Mouse (Mus musculus): ENCODE results near the gene Aldh3b3. TPM values are rescaled to one million over a fixed set of nuclear protein-coding genes. Genes with fewer than 3 reads are reported as not detected.

The Aldh3b3 gene
- not detected in 2 replicates for polyA plus RNA-seq (2014; fragmentation: Nextera tagmentation; extraction: Ambion mirVana)

DNA sequence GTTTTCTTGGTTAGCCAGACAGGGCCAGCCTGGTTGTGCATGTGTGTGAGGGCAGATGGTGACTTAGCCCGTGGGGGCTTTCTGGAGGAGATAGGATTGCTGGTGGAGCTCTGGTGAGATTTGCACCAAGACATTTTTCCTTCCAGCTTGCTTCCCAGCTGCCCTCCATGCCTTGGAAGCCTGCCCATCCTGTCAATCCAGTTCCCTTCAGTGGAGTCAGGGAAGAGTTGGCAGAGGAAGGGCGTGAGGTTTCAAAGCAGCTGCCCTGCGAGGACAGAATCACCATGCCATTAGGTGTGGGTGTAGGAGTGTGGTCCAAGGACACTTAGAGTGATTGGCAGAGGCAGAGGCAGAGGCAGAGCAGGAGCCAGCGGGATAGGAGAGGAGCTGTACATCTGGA lies at the start of gene Aldh3b3:
Aldh3b3 (plus strand) TSS at position 176 of the 400 bp plus-strand sequence.
- H3K9ac ChIP-seq (ENCODE audit: low read depth, low read length) = no peak within 1 kb of the TSS
- ATAC-seq (replicated peaks; ENCODE audit: insufficient number of reproducible peaks, low FRiP score, low TSS enrichment) = no peak
- no peak within 1 kb of the TSS for H3K4me3 ChIP-seq (ENCODE audit: low read depth, low read length)
- no peaks in the 10 kb centered on the region for H3K9me3 ChIP-seq (replicated peaks; ENCODE audit: control insufficient read depth, low read length)
- H3K4me1 ChIP-seq (ENCODE audit: control insufficient read depth, insufficient read depth, low read length) = no peaks in the 10 kb centered on the region
- peaks cover 3% of the 10 kb centered on the region; the same call in 1 of the 2 replicates for H3K27me3 ChIP-seq (ENCODE audit: control insufficient read depth, insufficient read depth, low read length)
- WGBS (ENCODE audit: insufficient replicate concordance) = 74% methylated on average over 4 of the region's 4 CpGs
- H3K27ac ChIP-seq (ENCODE audit: low read depth, low read length) = no peak within 1 kb of the TSS
- H3K4me2 ChIP-seq = no peak within 1 kb of the TSS
- no peaks in the 10 kb centered on the region for H3K36me3 ChIP-seq (ENCODE audit: control insufficient read depth, insufficient read depth, low read length)

DNA sequence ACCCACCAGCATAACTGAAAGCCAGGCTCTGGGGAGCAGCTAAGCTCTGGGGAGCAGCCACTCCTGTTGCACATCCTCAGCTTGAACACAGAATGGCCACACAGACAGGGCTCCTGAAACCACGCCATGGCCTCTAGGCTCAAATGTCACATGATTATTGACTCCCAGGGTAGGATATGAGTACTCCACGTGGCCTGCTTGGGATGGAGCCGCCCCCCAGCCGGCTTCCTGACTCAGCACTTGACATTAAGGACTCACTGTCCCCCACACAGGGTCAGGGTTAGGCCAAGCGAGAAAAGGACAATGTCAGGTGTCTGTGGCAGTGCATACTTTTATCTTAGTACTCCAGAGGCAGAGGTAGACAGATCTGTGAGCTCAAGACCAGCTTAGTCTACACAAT lies 48.2 kb upstream of the Aldh3b3 start:
- Histone ChIP-seq H3K27ac (ENCODE audit: low read depth, low read length) (no peak overlapping the region), H3K4me1 (ENCODE audit: control insufficient read depth, insufficient read depth, low read length) (peaks cover 27% of the 10 kb centered on the region), H3K9me3 (replicated peaks; ENCODE audit: control insufficient read depth, low read length) (no peaks in the 10 kb centered on the region), H3K27me3 (ENCODE audit: control insufficient read depth, insufficient read depth, low read length) (no peaks in the 10 kb centered on the region), H3K4me2 (no peak overlapping the region), H3K4me3 (ENCODE audit: low read depth, low read length) (no peak overlapping the region), H3K36me3 (ENCODE audit: control insufficient read depth, insufficient read depth, low read length) (0 out of 2 replicates have a peak, but pooled peaks cover 3% of the 10 kb centered on the region), H3K9ac (ENCODE audit: low read depth, low read length) (no peak overlapping the region)
- 79% methylated on average over 5 of the region's 5 CpGs for WGBS (ENCODE audit: insufficient replicate concordance)
- ATAC-seq (replicated peaks; ENCODE audit: insufficient number of reproducible peaks, low FRiP score, low TSS enrichment) = no peak

- under 1% methylated on average over 43 of the region's 43 CpGs for WGBS (ENCODE audit: insufficient replicate concordance)
- 0 out of 2 replicates have a peak, but pooled peaks cover 3% of the 10 kb centered on the region for H3K36me3 ChIP-seq (ENCODE audit: control insufficient read depth, insufficient read depth, low read length)
- H3K27ac ChIP-seq (ENCODE audit: low read depth, low read length) = peak within 1 kb of the TSS; percentile 78
- peaks cover 14% of the 10 kb centered on the region for H3K4me1 ChIP-seq (ENCODE audit: control insufficient read depth, insufficient read depth, low read length)
- peak; percentile 96 for ATAC-seq (replicated peaks; ENCODE audit: insufficient number of reproducible peaks, low FRiP score, low TSS enrichment)
- H3K9me3 ChIP-seq (replicated peaks; ENCODE audit: control insufficient read depth, low read length) = no peaks in the 10 kb centered on the region
- H3K27me3 ChIP-seq (ENCODE audit: control insufficient read depth, insufficient read depth, low read length) = no peaks in the 10 kb centered on the region
- peak within 1 kb of the TSS; percentile 78 for H3K4me2 ChIP-seq
- peak within 1 kb of the TSS; percentile 62 for H3K4me3 ChIP-seq (ENCODE audit: low read depth, low read length)
- H3K9ac ChIP-seq (ENCODE audit: low read depth, low read length) = peak within 1 kb of the TSS; percentile 77
Observed at GRCm38 (mm10) chr19:3912337-3913204, 45.9 kb upstream of the Aldh3b3 start, which contains the start of gene Ndufs8. Gene Ndufs8, minus strand, starts transcription at chr19:3912774.

DNA sequence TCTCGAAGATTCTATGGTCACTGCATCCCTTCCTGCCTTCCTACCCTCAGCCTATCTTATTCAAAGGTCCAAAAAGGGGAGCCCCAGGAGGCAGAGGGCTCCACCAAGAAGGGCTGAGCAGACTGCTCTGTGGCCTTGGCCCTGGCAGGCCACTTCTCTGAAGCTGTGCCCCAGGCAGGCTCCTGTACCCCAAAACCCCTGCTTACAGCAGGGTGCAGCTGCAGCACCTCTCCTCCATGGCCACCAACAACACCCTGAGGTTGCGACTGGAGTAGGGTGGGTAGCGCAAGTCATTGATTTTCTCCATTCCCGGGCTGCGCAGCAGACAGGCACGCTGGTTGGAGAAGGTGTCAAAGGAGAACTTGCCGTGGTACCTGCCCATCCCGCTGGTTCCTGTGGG lies 44.8 kb upstream of the Aldh3b3 start:
- Histone ChIP-seq H3K4me2 (peak overlapping the region; percentile 67), H3K27ac (ENCODE audit: low read depth, low read length) (peak overlapping the region; percentile 78; the same call in 1 of the 2 replicates), H3K9ac (ENCODE audit: low read depth, low read length) (peak overlapping the region; percentile 77), H3K4me3 (ENCODE audit: low read depth, low read length) (peak overlapping the region; percentile 62), H3K9me3 (replicated peaks; ENCODE audit: control insufficient read depth, low read length) (no peaks in the 10 kb centered on the region), H3K4me1 (ENCODE audit: control insufficient read depth, insufficient read depth, low read length) (peaks cover 14% of the 10 kb centered on the region), H3K36me3 (ENCODE audit: control insufficient read depth, insufficient read depth, low read length) (no peaks in the 10 kb centered on the region), H3K27me3 (ENCODE audit: control insufficient read depth, insufficient read depth, low read length) (no peaks in the 10 kb centered on the region)
- WGBS (ENCODE audit: insufficient replicate concordance) = 83% methylated on average over 8 of the region's 8 CpGs
- ATAC-seq (replicated peaks; ENCODE audit: insufficient number of reproducible peaks, low FRiP score, low TSS enrichment) = no peak

GRCm38 (mm10) chr19:3914535-3914934 lies 43.9 kb upstream of the Aldh3b3 start:
- H3K4me2 ChIP-seq = no peak overlapping the region
- no peak overlapping the region for H3K4me3 ChIP-seq (ENCODE audit: low read depth, low read length)
- H3K36me3 ChIP-seq (ENCODE audit: control insufficient read depth, insufficient read depth, low read length) = no peaks in the 10 kb centered on the region
- H3K27ac ChIP-seq (ENCODE audit: low read depth, low read length) = no peak overlapping the region
- H3K9ac ChIP-seq (ENCODE audit: low read depth, low read length) = no peak overlapping the region
- H3K27me3 ChIP-seq (ENCODE audit: control insufficient read depth, insufficient read depth, low read length) = no peaks in the 10 kb centered on the region
- no peaks in the 10 kb centered on the region for H3K9me3 ChIP-seq (replicated peaks; ENCODE audit: control insufficient read depth, low read length)
- no peak for ATAC-seq (replicated peaks; ENCODE audit: insufficient number of reproducible peaks, low FRiP score, low TSS enrichment)
- WGBS (ENCODE audit: insufficient replicate concordance) = 86% methylated on average over 5 of the region's 5 CpGs
- H3K4me1 ChIP-seq (ENCODE audit: control insufficient read depth, insufficient read depth, low read length) = peaks cover 17% of the 10 kb centered on the region

DNA sequence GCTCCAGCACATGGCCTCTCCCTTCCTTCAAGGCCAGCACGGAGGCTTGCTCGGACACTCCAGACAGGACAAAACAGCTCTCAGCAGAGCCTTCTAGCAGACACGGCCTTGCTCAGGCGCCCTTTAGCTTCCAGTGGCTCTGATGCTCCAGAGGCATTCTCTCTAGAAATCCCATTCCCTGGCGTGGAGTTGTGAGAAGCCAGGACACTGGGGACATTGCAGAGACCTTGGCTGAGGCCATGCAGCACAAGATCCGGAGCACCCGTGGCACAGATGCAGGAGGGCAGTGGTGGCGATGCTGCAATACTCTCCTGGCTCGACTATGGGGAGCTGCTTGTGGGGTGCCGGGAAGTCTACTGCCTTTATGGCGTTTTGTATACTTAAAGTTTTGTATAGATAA lies 41.7 kb upstream of the Aldh3b3 start:
- H3K9ac ChIP-seq (ENCODE audit: low read depth, low read length) = 0 out of 2 replicates have a peak overlapping the region, but pooled peaks have one; percentile 34
- no peak overlapping the region for H3K4me2 ChIP-seq
- peaks cover 14% of the 10 kb centered on the region for H3K4me1 ChIP-seq (ENCODE audit: control insufficient read depth, insufficient read depth, low read length)
- H3K4me3 ChIP-seq (ENCODE audit: low read depth, low read length) = no peak overlapping the region
- no peaks in the 10 kb centered on the region for H3K9me3 ChIP-seq (replicated peaks; ENCODE audit: control insufficient read depth, low read length)
- H3K27ac ChIP-seq (ENCODE audit: low read depth, low read length) = no peak overlapping the region
- H3K36me3 ChIP-seq (ENCODE audit: control insufficient read depth, insufficient read depth, low read length) = no peaks in the 10 kb centered on the region
- WGBS (ENCODE audit: insufficient replicate concordance) = 75% methylated on average over 11 of the region's 11 CpGs
- H3K27me3 ChIP-seq (ENCODE audit: control insufficient read depth, insufficient read depth, low read length) = no peaks in the 10 kb centered on the region
- no peak for ATAC-seq (replicated peaks; ENCODE audit: insufficient number of reproducible peaks, low FRiP score, low TSS enrichment)

- Histone ChIP-seq H3K9me3 (replicated peaks; ENCODE audit: control insufficient read depth, low read length) (no peaks in the 10 kb centered on the region), H3K27me3 (ENCODE audit: control insufficient read depth, insufficient read depth, low read length) (no peaks in the 10 kb centered on the region), H3K36me3 (ENCODE audit: control insufficient read depth, insufficient read depth, low read length) (no peaks in the 10 kb centered on the region), H3K4me1 (ENCODE audit: control insufficient read depth, insufficient read depth, low read length) (peaks cover 3% of the 10 kb centered on the region; the same call in 1 of the 2 replicates), H3K27ac (ENCODE audit: low read depth, low read length) (no peak overlapping the region), H3K4me2 (no peak overlapping the region), H3K9ac (ENCODE audit: low read depth, low read length) (no peak overlapping the region), H3K4me3 (ENCODE audit: low read depth, low read length) (no peak overlapping the region)
- ATAC-seq (replicated peaks; ENCODE audit: insufficient number of reproducible peaks, low FRiP score, low TSS enrichment) = no peak
Observed at GRCm38 (mm10) chr19:3919928-3920327, 38.5 kb upstream of the Aldh3b3 start.

GRCm38 (mm10) chr19:3922661-3923371 lies 35.6 kb upstream of the Aldh3b3 start:
- Histone ChIP-seq H3K9ac (ENCODE audit: low read depth, low read length) (no peak overlapping the region), H3K36me3 (ENCODE audit: control insufficient read depth, insufficient read depth, low read length) (no peaks in the 10 kb centered on the region), H3K27ac (ENCODE audit: low read depth, low read length) (no peak overlapping the region), H3K4me2 (no peak overlapping the region), H3K4me3 (ENCODE audit: low read depth, low read length) (no peak overlapping the region), H3K4me1 (ENCODE audit: control insufficient read depth, insufficient read depth, low read length) (peaks cover 3% of the 10 kb centered on the region; the same call in 1 of the 2 replicates), H3K27me3 (ENCODE audit: control insufficient read depth, insufficient read depth, low read length) (no peaks in the 10 kb centered on the region), H3K9me3 (replicated peaks; ENCODE audit: control insufficient read depth, low read length) (no peaks in the 10 kb centered on the region)
- 58% methylated on average over 10 of the region's 10 CpGs for WGBS (ENCODE audit: insufficient replicate concordance)
- no peak for ATAC-seq (replicated peaks; ENCODE audit: insufficient number of reproducible peaks, low FRiP score, low TSS enrichment)
